Mouse (Mus musculus) neural tube, embryonic 10.5 days (tissue): ENCODE results near the gene Grrp1.
"Not testable (repeated sequence)": the region's sequence is repeated elsewhere in the genome, so short reads cannot be mapped to it uniquely, and the experiment has no call there.

ENCODE experiments used
- DNase-seq: peaks from one replicate; pipeline ENCODE4 v3.0.0-alpha.2; 2017; ENCODE audit warnings: low spot score; ENCODE audit errors: extremely low spot score

Gene Grrp1

GRCm38 (mm10) chr4:134253722-134254324 is at the start of gene Grrp1:
Gene Grrp1, minus strand, starts transcription at chr4:134254106.
- peak; percentile 74 for DNase-seq

- no peak for DNase-seq
Observed at GRCm38 (mm10) chr4:134302084-134302483, 48.2 kb upstream of the Grrp1 start.

- no peak for DNase-seq
Observed at GRCm38 (mm10) chr4:134300316-134300715, 46.4 kb upstream of the Grrp1 start.

GRCm38 (mm10) chr4:134299498-134299810 is 45.5 kb upstream of the Grrp1 start:
- DNase-seq, result no peak

GRCm38 (mm10) chr4:134298626-134299497 is 45.0 kb upstream of the Grrp1 start:
- no peak for DNase-seq

GRCm38 (mm10) chr4:134297369-134297768 is 43.5 kb upstream of the Grrp1 start:
- no peak for DNase-seq

GRCm38 (mm10) chr4:134296523-134296922 is 42.6 kb upstream of the Grrp1 start:
- no peak for DNase-seq

- DNase-seq, result not testable (repeated sequence)
Observed at GRCm38 (mm10) chr4:134296096-134296495, 42.2 kb upstream of the Grrp1 start.

- DNase-seq, result no peak
Observed at GRCm38 (mm10) chr4:134293692-134294163, 39.8 kb upstream of the Grrp1 start.

- no peak for DNase-seq
Observed at GRCm38 (mm10) chr4:134293061-134293691, 39.3 kb upstream of the Grrp1 start.

GRCm38 (mm10) chr4:134292067-134292466 is 38.2 kb upstream of the Grrp1 start:
- peak; percentile 88 for DNase-seq

GRCm38 (mm10) chr4:134288397-134289256 is 34.7 kb upstream of the Grrp1 start:
- peak; percentile 41 for DNase-seq

GRCm38 (mm10) chr4:134287575-134288025 is 33.7 kb upstream of the Grrp1 start, which contains the start of gene Pdik1l:
Gene Pdik1l, minus strand, starts transcription at chr4:134287895.
- DNase-seq, result peak; percentile 84

GRCm38 (mm10) chr4:134287168-134287564 is 33.3 kb upstream of the Grrp1 start:
- DNase-seq, result peak; percentile 98

- DNase-seq, result no peak
Observed at GRCm38 (mm10) chr4:134286226-134287167, 32.6 kb upstream of the Grrp1 start.

GRCm38 (mm10) chr4:134284942-134285341 is 31.0 kb upstream of the Grrp1 start:
- no peak for DNase-seq

- DNase-seq, result no peak
Observed at GRCm38 (mm10) chr4:134273417-134274345, 19.8 kb upstream of the Grrp1 start.

GRCm38 (mm10) chr4:134272731-134273416 is 19.0 kb upstream of the Grrp1 start:
- no peak for DNase-seq
